Mouse (Mus musculus) liver, embryonic 13.5 days (tissue): ENCODE measurements around the gene Masp1. TPM values are rescaled to one million over a fixed set of nuclear protein-coding genes. Genes with fewer than 3 reads are reported as not detected.

Experiments used
- ATAC-seq: fragments of 200-750 bp; cut with Nextera tagmentation; 2 replicates; pipeline ENCODE4 v1.8.0; 2017; ENCODE audit warnings: low read depth, mild to moderate bottlenecking, moderate number of reproducible peaks, moderate library complexity
- DNase-seq: peaks from one replicate; pipeline ENCODE4 v3.0.0; 2022
- H3K27ac ChIP-seq: fragments of 300-500 bp; sonication (generic); 2 replicates; pipeline ENCODE4 v1.5.1; 2015; ENCODE audit warnings: moderate library complexity, mild to moderate bottlenecking, inconsistent platforms
- H3K27me3 ChIP-seq: fragments of 300-500 bp; sonication (generic); 2 replicates; pipeline ENCODE4 v1.6.1; 2015; ENCODE audit warnings: mild to moderate bottlenecking, inconsistent platforms
- H3K36me3 ChIP-seq: fragments of 300-500 bp; sonication (generic); 2 replicates; pipeline ENCODE4 v1.6.1; 2015; ENCODE audit warnings: mild to moderate bottlenecking, inconsistent platforms
- H3K4me1 ChIP-seq: fragments of 300-500 bp; sonication (generic); replicated peaks from 2 replicates; pipeline ENCODE4 v1.6.1; 2015; ENCODE audit warnings: inconsistent platforms
- H3K4me2 ChIP-seq: fragments of 300-500 bp; sonication (generic); 2 replicates; pipeline ENCODE4 v1.6.1; 2015; ENCODE audit warnings: inconsistent platforms, mild to moderate bottlenecking, moderate library complexity
- H3K4me3 ChIP-seq: fragments of 300-500 bp; sonication (generic); replicated peaks from 2 replicates; pipeline ENCODE4 v1.5.1; 2015; ENCODE audit warnings: mild to moderate bottlenecking, inconsistent platforms
- H3K9ac ChIP-seq: fragments of 300-500 bp; sonication (generic); 2 replicates; pipeline ENCODE4 v1.6.1; 2015; ENCODE audit warnings: mild to moderate bottlenecking, inconsistent platforms
- H3K9me3 ChIP-seq: fragments of 300-500 bp; sonication (generic); replicated peaks from 2 replicates; pipeline ENCODE4 v1.6.1; 2016; ENCODE audit warnings: inconsistent platforms
- WGBS: fragments of 180-500 bp; shearing (Covaris S2); methylation state at CpG from one replicate; pipeline ENCODE4 v1.1.7; 2015; ENCODE audit not compliant: insufficient replicate concordance; 5-methylcytosine and 5-hydroxymethylcytosine counted together
- polyA plus RNA-seq: library from polyadenylated mRNA; unstranded; fragments of >200 nt; fragmentation: Nextera tagmentation; extraction: Ambion mirVana; gene quantifications from 2 replicates; pipeline ENCODE4 v1.2.1, GENCODE M21; 2015

Masp1 gene
- polyA plus RNA-seq, 1 experiment from 2014 or later = 14.3 TPM

GRCm38 (mm10) chr16:23496245-23496924, 24.2 kb downstream of the Masp1 start:
- WGBS = 53% methylated on average over 8 of the region's 8 CpGs
- DNase-seq (no peak), ATAC-seq (no peak)
- Histone ChIP-seq H3K4me1 (peaks cover 56% of the 10 kb centered on the region), H3K9ac (no peak overlapping the region), H3K4me2 (no peak overlapping the region), H3K27ac (peak overlapping the region; percentile 14; the same call in 1 of the 2 replicates), H3K9me3 (no peaks in the 10 kb centered on the region), H3K27me3 (no peaks in the 10 kb centered on the region), H3K36me3 (0 out of 2 replicates have a peak, but pooled peaks cover 3% of the 10 kb centered on the region), H3K4me3 (no peak overlapping the region)

GRCm38 (mm10) chr16:23492783-23493182, 27.8 kb downstream of the Masp1 start:
- peaks cover 4% of the 10 kb centered on the region; the same call in 1 of the 2 replicates for H3K36me3 ChIP-seq
- WGBS = 60% methylated on average over 4 of the region's 4 CpGs
- no peaks in the 10 kb centered on the region for H3K9me3 ChIP-seq
- H3K4me3 ChIP-seq = no peak overlapping the region
- H3K27ac ChIP-seq = no peak overlapping the region
- ATAC-seq (no peak), DNase-seq (no peak)
- no peaks in the 10 kb centered on the region for H3K27me3 ChIP-seq
- peaks cover 20% of the 10 kb centered on the region for H3K4me1 ChIP-seq
- no peak overlapping the region for H3K9ac ChIP-seq
- no peak overlapping the region for H3K4me2 ChIP-seq

GRCm38 (mm10) chr16:23483292-23483691, 37.3 kb downstream of the Masp1 start:
- Histone ChIP-seq H3K4me2 (no peak overlapping the region), H3K27me3 (no peaks in the 10 kb centered on the region), H3K9ac (no peak overlapping the region), H3K36me3 (peaks cover 21% of the 10 kb centered on the region), H3K4me3 (no peak overlapping the region), H3K9me3 (no peaks in the 10 kb centered on the region), H3K4me1 (no peaks in the 10 kb centered on the region), H3K27ac (no peak overlapping the region)
- WGBS = 68% methylated on average over 10 of the region's 10 CpGs
- ATAC-seq = no peak
- no peak for DNase-seq

GRCm38 (mm10) chr16:23482846-23483245, 37.8 kb downstream of the Masp1 start:
- Histone ChIP-seq H3K9ac (no peak overlapping the region), H3K9me3 (no peaks in the 10 kb centered on the region), H3K36me3 (peaks cover 20% of the 10 kb centered on the region), H3K27me3 (no peaks in the 10 kb centered on the region), H3K27ac (no peak overlapping the region), H3K4me2 (no peak overlapping the region), H3K4me1 (no peaks in the 10 kb centered on the region), H3K4me3 (no peak overlapping the region)
- DNase-seq (no peak), ATAC-seq (no peak)
- 82% methylated on average over 12 of the region's 12 CpGs for WGBS

- no peak for ATAC-seq
- no peak overlapping the region for H3K4me2 ChIP-seq
- H3K36me3 ChIP-seq = peaks cover 13% of the 10 kb centered on the region; the same call in 1 of the 2 replicates
- DNase-seq = no peak
- H3K27me3 ChIP-seq = no peaks in the 10 kb centered on the region
- H3K9ac ChIP-seq = no peak overlapping the region
- no peak overlapping the region for H3K4me3 ChIP-seq
- 73% methylated on average over 3 of the region's 3 CpGs for WGBS
- H3K4me1 ChIP-seq = no peaks in the 10 kb centered on the region
- no peaks in the 10 kb centered on the region for H3K9me3 ChIP-seq
- no peak overlapping the region for H3K27ac ChIP-seq
These were observed 38.4 kb downstream of the Masp1 start for GRCm38 (mm10) chr16:23482218-23482617.

GRCm38 (mm10) chr16:23479872-23480603, 40.6 kb downstream of the Masp1 start:
- no peak for ATAC-seq
- H3K27ac ChIP-seq = no peak overlapping the region
- H3K9me3 ChIP-seq = no peaks in the 10 kb centered on the region
- H3K4me2 ChIP-seq = no peak overlapping the region
- peaks cover 6% of the 10 kb centered on the region; the same call in 1 of the 2 replicates for H3K36me3 ChIP-seq
- WGBS = 52% methylated on average over 7 of the region's 7 CpGs
- H3K9ac ChIP-seq = no peak overlapping the region
- no peaks in the 10 kb centered on the region for H3K27me3 ChIP-seq
- no peaks in the 10 kb centered on the region for H3K4me1 ChIP-seq
- no peak for DNase-seq
- no peak overlapping the region for H3K4me3 ChIP-seq

- H3K9me3 ChIP-seq = no peaks in the 10 kb centered on the region
- DNase-seq = no peak
- no peak overlapping the region for H3K27ac ChIP-seq
- no peak for ATAC-seq
- H3K36me3 ChIP-seq = 0 out of 2 replicates have a peak, but pooled peaks cover 3% of the 10 kb centered on the region
- H3K9ac ChIP-seq = no peak overlapping the region
- no peaks in the 10 kb centered on the region for H3K27me3 ChIP-seq
- no peaks in the 10 kb centered on the region for H3K4me1 ChIP-seq
- no peak overlapping the region for H3K4me3 ChIP-seq
- no peak overlapping the region for H3K4me2 ChIP-seq
These were observed 44.0 kb downstream of the Masp1 start for GRCm38 (mm10) chr16:23476598-23476997.

- Histone ChIP-seq H3K9me3 (no peaks in the 10 kb centered on the region), H3K4me2 (no peak overlapping the region), H3K9ac (no peak overlapping the region), H3K27ac (no peak overlapping the region), H3K4me1 (no peaks in the 10 kb centered on the region), H3K4me3 (no peak overlapping the region), H3K36me3 (0 out of 2 replicates have a peak, but pooled peaks cover 3% of the 10 kb centered on the region), H3K27me3 (no peaks in the 10 kb centered on the region)
- no peak for DNase-seq
- 63% methylated on average over 4 of the region's 4 CpGs for WGBS
- ATAC-seq = no peak
These were observed 45.0 kb downstream of the Masp1 start for GRCm38 (mm10) chr16:23475651-23476050.

- H3K4me2 ChIP-seq = no peak overlapping the region
- 0 out of 2 replicates have a peak, but pooled peaks cover 3% of the 10 kb centered on the region for H3K36me3 ChIP-seq
- no peak overlapping the region for H3K4me3 ChIP-seq
- no peak overlapping the region for H3K27ac ChIP-seq
- H3K27me3 ChIP-seq = no peaks in the 10 kb centered on the region
- H3K9ac ChIP-seq = no peak overlapping the region
- no peaks in the 10 kb centered on the region for H3K9me3 ChIP-seq
- DNase-seq = no peak
- no peak for ATAC-seq
- H3K4me1 ChIP-seq = no peaks in the 10 kb centered on the region
- 56% methylated on average over 3 of the region's 3 CpGs for WGBS
These were observed 48.6 kb downstream of the Masp1 start for GRCm38 (mm10) chr16:23472046-23472445.

GRCm38 (mm10) chr16:23471551-23471950, 49.1 kb downstream of the Masp1 start:
- no peak for ATAC-seq
- Histone ChIP-seq H3K27ac (no peak overlapping the region), H3K27me3 (no peaks in the 10 kb centered on the region), H3K9me3 (no peaks in the 10 kb centered on the region), H3K4me3 (no peak overlapping the region), H3K36me3 (0 out of 2 replicates have a peak, but pooled peaks cover 3% of the 10 kb centered on the region), H3K9ac (no peak overlapping the region), H3K4me1 (no peaks in the 10 kb centered on the region), H3K4me2 (no peak overlapping the region)
- no peak for DNase-seq
- WGBS = 67% methylated on average over 6 of the region's 6 CpGs

GRCm38 (mm10) chr16:23463671-23464347, 56.8 kb downstream of the Masp1 start:
- no peak for DNase-seq
- WGBS = 59% methylated on average over 4 of the region's 4 CpGs
- peak; percentile 63; the same call in 1 of the 2 replicates for ATAC-seq

More at GRCm38 (mm10) chr16:23463671-23464347, 56.8 kb downstream of the Masp1 start:
- Histone ChIP-seq H3K9ac (no peak overlapping the region), H3K9me3 (no peaks in the 10 kb centered on the region), H3K27me3 (no peaks in the 10 kb centered on the region), H3K4me1 (peaks cover 4% of the 10 kb centered on the region; the same call in 1 of the 2 replicates), H3K36me3 (no peaks in the 10 kb centered on the region), H3K27ac (peak overlapping the region; percentile 72), H3K4me2 (no peak overlapping the region), H3K4me3 (no peak overlapping the region)
